8 mouse cellular contexts compared by ENCODE assay signal in genomic region chr13:59728378-59729093, GRCm38 (mm10). TPM values are rescaled to one million over a fixed set of nuclear protein-coding genes. Genes with fewer than 3 reads are reported as not detected.
DNase-seq lines count a peak whose midpoint lies in the region; ATAC-seq and TF ChIP-seq lines count a peak whose summit lies in the region.

No protein-coding gene starts in this region.

- H3K9ac ChIP-seq in heart, embryonic 11.5 days (ENCODE audit: low read depth, low read length) = no peak overlapping the region
- no peak overlapping the region for H3K9ac ChIP-seq in kidney, embryonic 15.5 days

- peak; percentile 65; the same call in 1 of the 2 replicates for ATAC-seq in heart, embryonic 11.5 days (replicated peaks; ENCODE audit: insufficient number of reproducible peaks, low FRiP score, low TSS enrichment)
- ATAC-seq in kidney, embryonic 15.5 days (replicated peaks; ENCODE audit: low FRiP score) = peak; percentile 79
- ATAC-seq in monocyte, adult 5-6 weeks (replicated peaks; ENCODE audit: insufficient number of reproducible peaks, low FRiP score, low TSS enrichment, poor library complexity, severe bottlenecking) = peak; percentile 86

- H3K4me3 ChIP-seq in C2C12 (ENCODE audit: insufficient read depth, poor library complexity, severe bottlenecking) = no peak overlapping the region
- no peak overlapping the region for H3K4me3 ChIP-seq in bone marrow macrophage, adult 2 months (ENCODE audit: insufficient read depth, low read length)
- no peak overlapping the region for H3K4me3 ChIP-seq in embryonic fibroblast, embryonic 13.5 days (ENCODE audit: insufficient read depth, low read length)
- H3K4me3 ChIP-seq in heart, embryonic 11.5 days (ENCODE audit: low read depth, low read length) = no peak overlapping the region
- H3K4me3 ChIP-seq in kidney, embryonic 15.5 days (replicated peaks) = no peak overlapping the region

- peaks cover 52% of the 10 kb centered on the region for H3K27me3 ChIP-seq in C2C12 (ENCODE audit: control insufficient read depth, insufficient read depth, insufficient read length)
- H3K27me3 ChIP-seq in heart, embryonic 11.5 days (ENCODE audit: control insufficient read depth, insufficient read depth, low read length) = no peaks in the 10 kb centered on the region; the same call in 1 of the 2 replicates
- H3K27me3 ChIP-seq in kidney, embryonic 15.5 days = 0 out of 2 replicates have a peak, but pooled peaks cover 10% of the 10 kb centered on the region

- H3ac ChIP-seq in C2C12 (ENCODE audit: control insufficient read depth, insufficient read length, low read depth) = no peak overlapping the region

- WGBS in heart, embryonic 11.5 days (ENCODE audit: insufficient replicate concordance) = 20% methylated on average over 7 of the region's 7 CpGs
- 28% methylated on average over 7 of the region's 7 CpGs for WGBS in kidney, embryonic 15.5 days

- 0 out of 2 replicates have a peak, but pooled peaks cover 3% of the 10 kb centered on the region for H3K4me1 ChIP-seq in bone marrow macrophage, adult 2 months (ENCODE audit: control insufficient read depth, insufficient read depth, low read length)
- no peaks in the 10 kb centered on the region for H3K4me1 ChIP-seq in embryonic fibroblast, embryonic 13.5 days (ENCODE audit: control insufficient read depth, insufficient read depth, low read length)
- H3K4me1 ChIP-seq in heart, embryonic 11.5 days (ENCODE audit: control insufficient read depth, insufficient read depth, low read length) = no peaks in the 10 kb centered on the region
- H3K4me1 ChIP-seq in kidney, embryonic 15.5 days = peaks cover 6% of the 10 kb centered on the region

- H3K27ac ChIP-seq in bone marrow macrophage, adult 2 months (ENCODE audit: insufficient read depth, low read depth, low read length) = no peak overlapping the region
- H3K27ac ChIP-seq in embryonic fibroblast, embryonic 13.5 days (ENCODE audit: insufficient read depth, low read length) = no peak overlapping the region
- no peak overlapping the region for H3K27ac ChIP-seq in heart, embryonic 11.5 days (ENCODE audit: low read depth, low read length)
- no peak overlapping the region for H3K27ac ChIP-seq in kidney, embryonic 15.5 days

- peak; percentile 87 for DNase-seq in liver
- peak; percentile 84 to 92 for DNase-seq in spleen, postnatal 4 days (ENCODE audit: low spot score in 2 of 2)

- TF ChIP-seq CTCF in C2C12 (IDR thresholded peaks at IDR 0.05; ENCODE audit: control insufficient read depth, insufficient read depth, insufficient read length) = peak; percentile 85
- TF ChIP-seq CTCF in bone marrow macrophage, adult 2 months (IDR thresholded peaks at IDR 0.05; ENCODE audit: low read depth, low read length) = peak; percentile 92
- TF ChIP-seq CTCF in embryonic fibroblast, embryonic 13.5 days (IDR thresholded peaks at IDR 0.05; ENCODE audit: borderline replicate concordance, insufficient read depth, low read length) = peak; percentile 83

- no peaks in the 10 kb centered on the region for H3K79me3 ChIP-seq in C2C12 (ENCODE audit: low read depth)

- H3K4me2 ChIP-seq in heart, embryonic 11.5 days = peak overlapping the region; percentile 20; the same call in 1 of the 2 replicates
- H3K4me2 ChIP-seq in kidney, embryonic 15.5 days = no peak overlapping the region

- no peaks in the 10 kb centered on the region for H3K36me3 ChIP-seq in C2C12 (ENCODE audit: control insufficient read depth, insufficient read depth)
- no peaks in the 10 kb centered on the region for H3K36me3 ChIP-seq in heart, embryonic 11.5 days (ENCODE audit: control insufficient read depth, insufficient read depth, low read length)
- H3K36me3 ChIP-seq in kidney, embryonic 15.5 days = no peaks in the 10 kb centered on the region

- H3K9me3 ChIP-seq in heart, embryonic 11.5 days (replicated peaks; ENCODE audit: control insufficient read depth, low read length) = no peaks in the 10 kb centered on the region
- H3K9me3 ChIP-seq in kidney, embryonic 15.5 days (replicated peaks) = no peaks in the 10 kb centered on the region

- no peak for TF ChIP-seq POLR2A in bone marrow macrophage, adult 2 months (IDR thresholded peaks at IDR 0.05; ENCODE audit: borderline replicate concordance, low read depth, low read length)
- TF ChIP-seq POLR2A in embryonic fibroblast, embryonic 13.5 days (IDR thresholded peaks at IDR 0.05; ENCODE audit: low read depth, low read length) = no peak

- H3K79me2 ChIP-seq in C2C12 (ENCODE audit: control insufficient read depth, insufficient read depth) = no peaks in the 10 kb centered on the region

TF ChIP-seq in C2C12, 6 proteins besides CTCF, POLR2A, EP300 and RAD21:
- TF ChIP-seq FOSL1 (IDR thresholded peaks at IDR 0.05; ENCODE audit: insufficient read depth, low read length, poor library complexity, severe bottlenecking) (no peak), CEBPB (IDR thresholded peaks at IDR 0.05; ENCODE audit: low read depth) (no peak), USF1 (IDR thresholded peaks at IDR 0.05; ENCODE audit: low read depth) (no peak), MYOD1 (IDR thresholded peaks at IDR 0.05; ENCODE audit: control insufficient read depth, insufficient read length, low read depth) (no peak), MAX (IDR thresholded peaks at IDR 0.05) (no peak), MYOG (IDR thresholded peaks at IDR 0.05; ENCODE audit: control insufficient read depth, extremely low read depth, insufficient read length) (no peak)

RNA-seq across cellular contexts. Expression of gene Spata31d1d, which starts 3.0 kb away (rescaled TPM):
- polyA plus RNA-seq in C2C12 (2012; fragmentation: generic; extraction: Trizol) = not detected
- polyA plus RNA-seq in bone marrow macrophage, adult 2 months (2012; ENCODE audit: insufficient read depth, insufficient read length, missing spikeins) = not detected in 2 replicates
- polyA plus RNA-seq in embryonic fibroblast, embryonic 13.5 days (2011; ENCODE audit: insufficient read length, low read depth, missing spikeins) = not detected in 2 replicates
- polyA plus RNA-seq in heart, embryonic 11.5 days (2014; fragmentation: Nextera tagmentation; extraction: Ambion mirVana) = not detected in 2 replicates
- not detected in 2 replicates for polyA plus RNA-seq in kidney, embryonic 15.5 days (2015; fragmentation: Nextera tagmentation; extraction: Ambion mirVana)
- total RNA-seq in monocyte, adult 5-6 weeks (2017) = not detected in 3 replicates

RNA-seq across cellular contexts. Expression of gene Spata31d1b, which starts 16.5 kb away (rescaled TPM):
- not detected for polyA plus RNA-seq in C2C12 (2012; fragmentation: generic; extraction: Trizol)
- not detected in 2 replicates for polyA plus RNA-seq in bone marrow macrophage, adult 2 months (2012; ENCODE audit: insufficient read depth, insufficient read length, missing spikeins)
- not detected in 2 replicates for polyA plus RNA-seq in embryonic fibroblast, embryonic 13.5 days (2011; ENCODE audit: insufficient read length, low read depth, missing spikeins)
- not detected in 2 replicates for polyA plus RNA-seq in heart, embryonic 11.5 days (2014; fragmentation: Nextera tagmentation; extraction: Ambion mirVana)
- polyA plus RNA-seq in kidney, embryonic 15.5 days (2015; fragmentation: Nextera tagmentation; extraction: Ambion mirVana) = 0.04 TPM in 1 of 2 replicates, not detected in the other
- total RNA-seq in monocyte, adult 5-6 weeks (2017) = 0.19 TPM in 1 of 3 replicates, not detected in the others

RNA-seq across cellular contexts. Expression of gene 1700014D04Rik, which starts 18.0 kb away (rescaled TPM):
- 0.01 TPM for polyA plus RNA-seq in C2C12 (2012; fragmentation: generic; extraction: Trizol)
- not detected in 2 replicates for polyA plus RNA-seq in bone marrow macrophage, adult 2 months (2012; ENCODE audit: insufficient read depth, insufficient read length, missing spikeins)
- not detected in 2 replicates for polyA plus RNA-seq in embryonic fibroblast, embryonic 13.5 days (2011; ENCODE audit: insufficient read length, low read depth, missing spikeins)
- polyA plus RNA-seq in heart, embryonic 11.5 days (2014; fragmentation: Nextera tagmentation; extraction: Ambion mirVana) = not detected in 2 replicates
- polyA plus RNA-seq in kidney, embryonic 15.5 days (2015; fragmentation: Nextera tagmentation; extraction: Ambion mirVana) = not detected in 2 replicates
- total RNA-seq in monocyte, adult 5-6 weeks (2017) = not detected in 3 replicates

RNA-seq across cellular contexts. Expression of gene Spata31d1a, which starts 18.4 kb away (rescaled TPM):
- polyA plus RNA-seq in C2C12 (2012; fragmentation: generic; extraction: Trizol) = not detected
- polyA plus RNA-seq in bone marrow macrophage, adult 2 months (2012; ENCODE audit: insufficient read depth, insufficient read length, missing spikeins) = not detected in 2 replicates
- not detected in 2 replicates for polyA plus RNA-seq in embryonic fibroblast, embryonic 13.5 days (2011; ENCODE audit: insufficient read length, low read depth, missing spikeins)
- polyA plus RNA-seq in heart, embryonic 11.5 days (2014; fragmentation: Nextera tagmentation; extraction: Ambion mirVana) = not detected in 2 replicates
- polyA plus RNA-seq in kidney, embryonic 15.5 days (2015; fragmentation: Nextera tagmentation; extraction: Ambion mirVana) = 0.04 TPM in 1 of 2 replicates, not detected in the other
- not detected in 3 replicates for total RNA-seq in monocyte, adult 5-6 weeks (2017)

RNA-seq across cellular contexts. Expression of gene 4921517D22Rik, which starts 34.6 kb away (rescaled TPM):
- polyA plus RNA-seq in C2C12 (2012; fragmentation: generic; extraction: Trizol) = not detected
- polyA plus RNA-seq in bone marrow macrophage, adult 2 months (2012; ENCODE audit: insufficient read depth, insufficient read length, missing spikeins) = not detected in 2 replicates
- polyA plus RNA-seq in embryonic fibroblast, embryonic 13.5 days (2011; ENCODE audit: insufficient read length, low read depth, missing spikeins) = not detected in 2 replicates
- polyA plus RNA-seq in heart, embryonic 11.5 days (2014; fragmentation: Nextera tagmentation; extraction: Ambion mirVana) = not detected in 2 replicates
- not detected in 2 replicates for polyA plus RNA-seq in kidney, embryonic 15.5 days (2015; fragmentation: Nextera tagmentation; extraction: Ambion mirVana)
- not detected in 3 replicates for total RNA-seq in monocyte, adult 5-6 weeks (2017)
